Mouse (Mus musculus) heart, postnatal 14 days (tissue): ENCODE data around the gene Dock1. TPM values are rescaled to one million over a fixed set of nuclear protein-coding genes. Genes with fewer than 3 reads are reported as not detected.

Experiments
- DNase-seq, 2 experiments: peaks; one replicate each; pipeline ENCODE4 v3.0.0; 2021 to 2022
- intact Hi-C: fragments of 180-260 bp; cut with DNase I; formaldehyde crosslinking; loops from one replicate; pipeline ENCODE4 v1.15.1; 2025
- total RNA-seq, 2 experiments: library from RNA; stranded (reverse); gene quantifications; 2 replicates each; pipeline ENCODE4 v1.2.3; 2021

Gene Dock1
- total RNA-seq, 2 experiments from 2014 or later, result 31.5 to 32.8 TPM

GRCm38 (mm10) chr7:135034811-135035210, 364.4 kb downstream of the Dock1 start:
- no peak for DNase-seq
- intact Hi-C loops, result no loop called here

GRCm38 (mm10) chr7:135035651-135036050, 365.2 kb downstream of the Dock1 start:
- intact Hi-C loops, result no loop called here

GRCm38 (mm10) chr7:135038930-135039329, 368.5 kb downstream of the Dock1 start:
- no peak for DNase-seq
- intact Hi-C loops, result no loop called here

More at GRCm38 (mm10) chr7:135035651-135036050, 365.2 kb downstream of the Dock1 start:
- no peak for DNase-seq

- no peak for DNase-seq
- intact Hi-C loops, result no loop called here
These were observed 373.7 kb downstream of the Dock1 start for GRCm38 (mm10) chr7:135043931-135044765.

- no peak for DNase-seq
- intact Hi-C loops, result no loop called here
These were observed 379.0 kb downstream of the Dock1 start for GRCm38 (mm10) chr7:135049416-135049815.

- no peak for DNase-seq
- intact Hi-C loops, result no loop called here
These were observed 382.8 kb downstream of the Dock1 start for GRCm38 (mm10) chr7:135053186-135053715.

GRCm38 (mm10) chr7:135054664-135055063, 384.2 kb downstream of the Dock1 start:
- intact Hi-C loops, result no loop called here
- no peak for DNase-seq

- intact Hi-C loops, result no loop called here
- no peak for DNase-seq
These were observed 388.6 kb downstream of the Dock1 start for GRCm38 (mm10) chr7:135059071-135059470.

- intact Hi-C loops, result no loop called here
- no peak for DNase-seq
These were observed 389.1 kb downstream of the Dock1 start for GRCm38 (mm10) chr7:135059562-135059961.

GRCm38 (mm10) chr7:135063886-135064285, 393.4 kb downstream of the Dock1 start:
- DNase-seq, result no peak
- intact Hi-C loops, result no loop called here

- intact Hi-C loops, result no loop called here
- DNase-seq, result no peak
These were observed 394.8 kb downstream of the Dock1 start for GRCm38 (mm10) chr7:135065301-135065700.

GRCm38 (mm10) chr7:135068887-135069286, 398.4 kb downstream of the Dock1 start:
- DNase-seq, result no peak
- intact Hi-C loops, result no loop called here

GRCm38 (mm10) chr7:135076904-135077303, 406.4 kb downstream of the Dock1 start:
- intact Hi-C loops, result no loop called here

GRCm38 (mm10) chr7:135077340-135077739, 406.9 kb downstream of the Dock1 start:
- intact Hi-C loops, result no loop called here
- no peak for DNase-seq

More at GRCm38 (mm10) chr7:135076904-135077303, 406.4 kb downstream of the Dock1 start:
- no peak for DNase-seq

GRCm38 (mm10) chr7:135077806-135078205, 407.4 kb downstream of the Dock1 start:
- DNase-seq, result no peak
- intact Hi-C loops, result no loop called here

- intact Hi-C loops, result no loop called here
- no peak for DNase-seq
These were observed 413.0 kb downstream of the Dock1 start for GRCm38 (mm10) chr7:135083421-135083820.

GRCm38 (mm10) chr7:135084069-135084468, 413.6 kb downstream of the Dock1 start:
- intact Hi-C loops, result no loop called here
- DNase-seq, result no peak

- intact Hi-C loops, result no loop called here
- no peak for DNase-seq
These were observed 416.1 kb downstream of the Dock1 start for GRCm38 (mm10) chr7:135086556-135086955.

- intact Hi-C loops, result no loop called here
- DNase-seq, result no peak
These were observed 419.2 kb downstream of the Dock1 start for GRCm38 (mm10) chr7:135089626-135090025.

GRCm38 (mm10) chr7:135093851-135094250, 423.4 kb downstream of the Dock1 start:
- DNase-seq, result no peak
- intact Hi-C loops, result no loop called here

GRCm38 (mm10) chr7:135101921-135102320, 431.5 kb downstream of the Dock1 start:
- DNase-seq, result no peak
- intact Hi-C loops, result no loop called here

- DNase-seq, result no peak
- intact Hi-C loops, result no loop called here
These were observed 436.1 kb downstream of the Dock1 start for GRCm38 (mm10) chr7:135106536-135106935.
